Mouse (Mus musculus) lung, postnatal 25 days (tissue): Measurements from ENCODE around the gene Ccni.

Experiments
- DNase-seq: peaks from one replicate; pipeline ENCODE4 v3.0.0; 2022; ENCODE audit warnings: low spot score

Ccni gene

GRCm38 (mm10) chr5:93135368-93136107 is 70.8 kb downstream of the Ccni start:
- DNase-seq = no peak

GRCm38 (mm10) chr5:93133445-93134244 is 72.7 kb downstream of the Ccni start:
- no peak for DNase-seq
